Mouse (Mus musculus) heart, postnatal 4 days (tissue): ENCODE measurements around the gene Eif6. TPM values are rescaled to one million over a fixed set of nuclear protein-coding genes. Genes with fewer than 3 reads are reported as not detected.
A peak's percentile ranks its signal among the peaks of the same experiment; 100 is the strongest.
"Not testable (repeated sequence)": the region's sequence is repeated elsewhere in the genome, so short reads cannot be mapped to it uniquely, and the experiment has no call there.

Experiments used
- DNase-seq: peaks from one replicate; pipeline ENCODE4 v3.0.0; 2021
- total RNA-seq, 2 experiments: library from RNA; stranded (reverse); gene quantifications; 2 replicates each; pipeline ENCODE4 v1.2.3; 2021

Gene Eif6
- 10 to 100 TPM; 86.4 to 95.7 TPM for total RNA-seq

GRCm38 (mm10) chr2:155826630-155827424 lies at the start of gene Eif6:
Gene Eif6 (minus strand): TSS chr2:155826925.
- DNase-seq = peak; percentile 87

- no peak for DNase-seq
Observed at GRCm38 (mm10) chr2:155873636-155874035, 46.9 kb upstream of the Eif6 start.

- DNase-seq = no peak
Observed at GRCm38 (mm10) chr2:155872930-155873507, 46.3 kb upstream of the Eif6 start.

- no peak for DNase-seq
Observed at GRCm38 (mm10) chr2:155872486-155872885, 45.8 kb upstream of the Eif6 start.

GRCm38 (mm10) chr2:155869772-155870171 lies 43.0 kb upstream of the Eif6 start:
- no peak for DNase-seq

- DNase-seq = no peak
Observed at GRCm38 (mm10) chr2:155868320-155868719, 41.6 kb upstream of the Eif6 start.

- DNase-seq = no peak
Observed at GRCm38 (mm10) chr2:155863301-155863867, 36.7 kb upstream of the Eif6 start.

- DNase-seq = no peak
Observed at GRCm38 (mm10) chr2:155862573-155863300, 36.0 kb upstream of the Eif6 start.

GRCm38 (mm10) chr2:155861581-155861980 lies 34.9 kb upstream of the Eif6 start:
- no peak for DNase-seq

GRCm38 (mm10) chr2:155860102-155860501 lies 33.4 kb upstream of the Eif6 start:
- DNase-seq = no peak

- no peak for DNase-seq
Observed at GRCm38 (mm10) chr2:155852536-155852935, 25.8 kb upstream of the Eif6 start.

- DNase-seq = no peak
Observed at GRCm38 (mm10) chr2:155850120-155850519, 23.4 kb upstream of the Eif6 start.

GRCm38 (mm10) chr2:155849464-155849863 lies 22.7 kb upstream of the Eif6 start:
- DNase-seq = no peak

GRCm38 (mm10) chr2:155848291-155848690 lies 21.6 kb upstream of the Eif6 start:
- DNase-seq = peak; percentile 85

- DNase-seq = no peak
Observed at GRCm38 (mm10) chr2:155846930-155847329, 20.2 kb upstream of the Eif6 start.

GRCm38 (mm10) chr2:155838961-155839360 lies 12.2 kb upstream of the Eif6 start:
- DNase-seq = no peak

- DNase-seq = no peak
Observed at GRCm38 (mm10) chr2:155837961-155838360, 11.2 kb upstream of the Eif6 start.

- DNase-seq = no peak
Observed at GRCm38 (mm10) chr2:155834732-155835131, 8.0 kb upstream of the Eif6 start, which contains the start of gene Fam83c. Gene Fam83c (minus strand): TSS chr2:155834854.

- not testable (repeated sequence) for DNase-seq
Observed at GRCm38 (mm10) chr2:155832087-155832486, 5.4 kb upstream of the Eif6 start.

- DNase-seq = no peak
Observed at GRCm38 (mm10) chr2:155831302-155831701, 4.6 kb upstream of the Eif6 start.

GRCm38 (mm10) chr2:155830841-155831240 lies 4.1 kb upstream of the Eif6 start:
- no peak for DNase-seq

- peak; percentile 18 for DNase-seq
Observed at GRCm38 (mm10) chr2:155825904-155826629, 658 bp downstream of the Eif6 start.
